Mouse (Mus musculus) kidney, embryonic 16.5 days (tissue): ENCODE measurements around the gene Chmp2b. TPM values are rescaled to one million over a fixed set of nuclear protein-coding genes. Genes with fewer than 3 reads are reported as not detected.

ENCODE experiments used
- ATAC-seq: fragments of 200-750 bp; cut with Nextera tagmentation; 2 replicates; pipeline ENCODE4 v1.8.0; 2017; ENCODE audit warnings: moderate TSS enrichment; ENCODE audit not compliant: low FRiP score, low TSS enrichment
- H3K27ac ChIP-seq: fragments of 300-500 bp; sonication (generic); 2 replicates; pipeline ENCODE4 v1.5.1; 2014; ENCODE audit warnings: low read length
- H3K27me3 ChIP-seq: fragments of 300-500 bp; sonication (generic); 2 replicates; pipeline ENCODE4 v1.6.1; 2014; ENCODE audit warnings: low read length, control low read depth, mixed read lengths; ENCODE audit not compliant: insufficient read depth
- H3K36me3 ChIP-seq: fragments of 300-500 bp; sonication (generic); 2 replicates; pipeline ENCODE4 v1.6.1; 2014; ENCODE audit warnings: low read length, control low read depth, mixed read lengths; ENCODE audit not compliant: insufficient read depth
- H3K4me1 ChIP-seq: fragments of 300-500 bp; sonication (generic); 2 replicates; pipeline ENCODE4 v1.6.1; 2014; ENCODE audit warnings: low read length, control low read depth, mixed read lengths; ENCODE audit not compliant: insufficient read depth
- H3K4me2 ChIP-seq: fragments of 300-500 bp; sonication (generic); replicated peaks from 2 replicates; pipeline ENCODE4 v1.6.1; 2014; ENCODE audit warnings: low read depth, low read length
- H3K4me3 ChIP-seq: fragments of 300-500 bp; sonication (generic); 2 replicates; pipeline ENCODE4 v1.5.1; 2014; ENCODE audit warnings: mild to moderate bottlenecking, low read length
- H3K9ac ChIP-seq: fragments of 300-500 bp; sonication (generic); replicated peaks from 2 replicates; pipeline ENCODE4 v1.6.1; 2014; ENCODE audit warnings: low read length
- H3K9me3 ChIP-seq: fragments of 300-500 bp; sonication (generic); 2 replicates; pipeline ENCODE4 v1.6.1; 2016; ENCODE audit warnings: low read length, control low read depth
- WGBS: fragments of 180-500 bp; shearing (Covaris S2); extraction: QIAGEN DNeasy Blood & Tissue Kit; methylation state at CpG from one replicate; pipeline ENCODE4 v1.1.7; 2014; 5-methylcytosine and 5-hydroxymethylcytosine counted together
- polyA plus RNA-seq: library from polyadenylated mRNA; unstranded; fragments of >200 nt; fragmentation: Nextera tagmentation; extraction: Ambion mirVana; gene quantifications from 2 replicates; pipeline ENCODE4 v1.2.1, GENCODE M21; 2015

Chmp2b gene
- polyA plus RNA-seq, 1 experiment from 2014 or later, result 96.6 TPM

DNA sequence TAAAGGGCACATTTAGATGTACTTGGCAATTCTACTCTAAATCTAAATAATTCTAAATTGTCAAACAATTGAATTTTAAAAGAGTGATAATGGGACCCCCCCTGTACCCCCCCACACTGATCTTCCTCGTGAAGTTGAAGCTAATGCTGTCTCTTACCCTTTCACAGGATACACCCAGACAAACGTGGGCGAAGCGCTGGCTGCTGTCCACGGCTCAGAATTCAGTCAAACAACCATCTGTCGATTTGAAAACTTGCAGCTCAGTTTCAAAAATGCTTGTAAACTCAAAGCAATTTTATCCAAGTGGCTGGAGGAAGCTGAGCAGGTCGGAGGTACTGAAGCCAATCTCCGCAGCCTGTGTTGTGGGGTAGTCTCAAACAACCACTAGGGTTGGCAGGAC, 30.9 kb downstream of the Chmp2b start:
- Histone ChIP-seq H3K9ac (no peak overlapping the region), H3K4me3 (no peak overlapping the region), H3K4me2 (no peak overlapping the region), H3K4me1 (no peaks in the 10 kb centered on the region), H3K9me3 (no peaks in the 10 kb centered on the region), H3K27me3 (no peaks in the 10 kb centered on the region), H3K27ac (no peak overlapping the region), H3K36me3 (no peaks in the 10 kb centered on the region)
- ATAC-seq, result no peak
- WGBS, result 70% methylated on average over 8 of the region's 8 CpGs

DNA sequence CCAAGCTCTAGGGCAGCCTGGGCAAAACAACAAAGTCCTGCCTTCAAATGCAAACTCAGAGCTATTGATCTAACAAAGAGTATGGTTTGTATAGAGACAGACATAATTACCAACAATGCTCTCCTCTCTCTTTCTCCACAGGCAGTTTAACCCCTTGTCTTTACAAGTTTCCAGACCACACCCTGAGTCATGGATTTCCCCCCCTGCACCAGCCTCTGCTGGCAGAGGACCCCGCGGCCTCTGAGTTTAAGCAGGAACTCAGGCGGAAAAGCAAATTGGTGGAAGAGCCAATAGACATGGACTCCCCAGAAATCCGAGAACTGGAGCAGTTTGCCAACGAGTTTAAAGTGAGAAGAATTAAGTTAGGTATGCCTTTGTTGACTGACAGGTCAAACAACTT, 32.9 kb downstream of the Chmp2b start:
- H3K9me3 ChIP-seq, result no peaks in the 10 kb centered on the region
- no peak overlapping the region for H3K4me3 ChIP-seq
- H3K36me3 ChIP-seq, result no peaks in the 10 kb centered on the region
- ATAC-seq, result peak; percentile 49; the same call in 1 of the 2 replicates
- no peaks in the 10 kb centered on the region for H3K4me1 ChIP-seq
- H3K9ac ChIP-seq, result no peak overlapping the region
- no peak overlapping the region for H3K4me2 ChIP-seq
- H3K27me3 ChIP-seq, result no peaks in the 10 kb centered on the region
- H3K27ac ChIP-seq, result no peak overlapping the region
- 10% methylated on average over 5 of the region's 5 CpGs for WGBS

DNA sequence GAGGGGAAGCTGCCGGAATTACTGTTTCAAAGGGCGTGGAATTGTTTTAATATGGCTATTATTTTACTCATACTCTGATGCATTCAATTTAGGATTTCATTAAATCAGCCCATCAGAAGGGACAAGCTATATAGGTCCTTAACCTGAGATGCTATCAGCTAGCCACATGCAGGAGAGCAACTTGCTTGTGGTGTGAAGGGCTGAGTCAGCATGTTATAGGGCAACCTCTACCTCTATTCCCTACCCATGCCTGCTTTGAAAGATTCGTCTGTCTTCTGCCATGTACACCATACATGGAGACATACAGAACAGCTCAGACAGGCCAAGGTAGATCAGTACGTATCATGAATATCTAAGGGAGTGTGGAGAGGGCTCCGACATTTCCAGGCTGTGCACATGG, 35.8 kb downstream of the Chmp2b start:
- no peak overlapping the region for H3K4me3 ChIP-seq
- H3K4me2 ChIP-seq, result no peak overlapping the region
- no peak overlapping the region for H3K9ac ChIP-seq
- H3K27me3 ChIP-seq, result no peaks in the 10 kb centered on the region
- H3K4me1 ChIP-seq, result no peaks in the 10 kb centered on the region
- no peak for ATAC-seq
- H3K27ac ChIP-seq, result no peak overlapping the region
- H3K36me3 ChIP-seq, result no peaks in the 10 kb centered on the region
- WGBS, result 81% methylated on average over 5 of the region's 5 CpGs
- H3K9me3 ChIP-seq, result no peaks in the 10 kb centered on the region

DNA sequence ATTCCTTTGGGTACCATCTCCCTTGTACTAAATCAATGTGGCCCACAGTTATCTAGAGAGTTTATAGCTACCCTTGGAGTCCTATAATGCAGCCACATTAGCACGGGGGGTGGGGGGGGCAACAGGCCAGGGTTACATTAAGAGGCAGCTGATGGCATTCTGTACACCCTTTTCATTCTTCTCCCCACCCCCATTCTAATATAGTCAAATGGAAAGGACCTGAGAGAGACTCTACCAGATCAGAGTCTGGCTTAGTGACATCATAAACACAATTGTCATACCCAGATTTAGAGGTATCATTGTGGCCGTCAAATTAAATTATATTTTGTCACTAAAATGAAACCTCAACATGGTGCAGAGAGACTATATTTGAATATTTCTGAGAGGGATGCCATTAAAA, 36.5 kb downstream of the Chmp2b start:
- H3K9me3 ChIP-seq, result no peaks in the 10 kb centered on the region
- 90% methylated on average over 2 of the region's 2 CpGs for WGBS

DNA sequence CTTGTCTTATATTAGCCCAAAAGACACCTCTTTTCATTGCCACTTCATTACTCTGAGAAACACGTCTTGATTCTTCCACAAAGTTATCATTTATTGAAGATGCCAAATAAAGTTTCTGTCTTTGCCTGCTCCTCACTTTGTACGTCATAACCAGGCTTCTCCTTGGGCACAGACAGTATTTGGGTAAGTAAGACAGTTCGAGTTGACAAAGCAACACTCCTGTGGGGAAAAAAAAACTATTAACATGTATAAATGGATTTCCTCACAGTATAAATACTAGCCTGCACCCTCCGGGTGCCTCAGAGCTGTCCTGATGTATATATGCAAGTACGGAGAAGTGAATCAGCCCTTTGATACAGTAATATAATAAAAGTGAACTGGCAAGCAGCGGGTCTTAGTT, 42.3 kb downstream of the Chmp2b start, which contains the start of gene Pou1f1:
TSS of gene Pou1f1 (plus strand) at position 301 of the 400 bp plus-strand sequence.
- no peaks in the 10 kb centered on the region for H3K4me1 ChIP-seq
- WGBS, result 86% methylated on average over 6 of the region's 6 CpGs
- H3K36me3 ChIP-seq, result no peaks in the 10 kb centered on the region
- H3K27ac ChIP-seq, result no peak within 1 kb of the TSS
- H3K4me3 ChIP-seq, result no peak within 1 kb of the TSS
- no peak for ATAC-seq
- H3K27me3 ChIP-seq, result no peaks in the 10 kb centered on the region
- no peak within 1 kb of the TSS for H3K4me2 ChIP-seq
- H3K9ac ChIP-seq, result no peak within 1 kb of the TSS
- H3K9me3 ChIP-seq, result no peaks in the 10 kb centered on the region

More for the DNA sequence above, 36.5 kb downstream of the Chmp2b start:
- no peak overlapping the region for H3K4me2 ChIP-seq
- H3K27me3 ChIP-seq, result no peaks in the 10 kb centered on the region
- H3K4me1 ChIP-seq, result no peaks in the 10 kb centered on the region
- H3K9ac ChIP-seq, result no peak overlapping the region
- H3K27ac ChIP-seq, result no peak overlapping the region
- ATAC-seq, result no peak
- no peak overlapping the region for H3K4me3 ChIP-seq
- H3K36me3 ChIP-seq, result no peaks in the 10 kb centered on the region

DNA sequence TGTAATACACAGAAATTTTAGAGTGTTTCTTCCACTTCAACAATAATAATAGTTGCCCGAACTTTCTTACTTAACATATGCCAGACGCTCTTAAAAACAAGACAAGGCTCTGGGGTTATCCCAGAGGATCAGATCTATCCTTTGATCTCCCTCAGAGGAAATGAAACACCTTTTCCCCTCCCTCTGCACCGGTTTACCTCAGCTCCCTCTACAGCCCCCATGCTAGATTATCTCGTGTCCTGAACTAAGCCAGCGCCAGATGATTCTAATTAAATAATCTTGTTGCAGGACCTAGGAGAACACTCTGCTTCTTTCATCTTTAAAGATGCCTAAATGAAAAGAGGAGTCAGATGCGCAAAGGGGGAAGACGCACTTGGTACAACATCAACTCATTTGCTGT, 48.3 kb downstream of the Chmp2b start:
- H3K4me2 ChIP-seq, result no peak overlapping the region
- H3K9ac ChIP-seq, result no peak overlapping the region
- no peak overlapping the region for H3K4me3 ChIP-seq
- WGBS, result 47% methylated on average over 7 of the region's 7 CpGs
- H3K4me1 ChIP-seq, result no peaks in the 10 kb centered on the region
- H3K27ac ChIP-seq, result no peak overlapping the region
- no peak for ATAC-seq
- no peaks in the 10 kb centered on the region for H3K27me3 ChIP-seq
- no peaks in the 10 kb centered on the region for H3K9me3 ChIP-seq
- H3K36me3 ChIP-seq, result no peaks in the 10 kb centered on the region

DNA sequence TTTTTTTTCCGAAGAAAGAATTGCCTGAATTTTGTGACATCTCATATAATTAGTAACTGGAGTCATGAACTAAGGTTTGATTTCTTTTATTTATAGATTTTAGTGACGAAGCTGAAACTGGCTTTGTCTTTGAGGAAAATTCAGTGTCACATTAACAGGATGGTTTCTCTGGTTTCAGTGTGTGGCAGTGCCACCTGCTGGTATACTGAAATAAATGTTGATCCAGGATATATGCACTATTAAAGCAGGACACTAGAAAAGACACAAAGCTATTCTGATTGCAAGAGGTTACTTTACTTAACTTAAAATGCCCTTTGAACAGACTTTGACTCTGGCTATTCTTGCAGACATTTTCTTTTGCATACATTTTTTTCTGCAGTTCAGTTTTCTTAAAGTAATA, 65.5 kb downstream of the Chmp2b start:
- Histone ChIP-seq H3K4me3 (no peak overlapping the region), H3K27me3 (no peaks in the 10 kb centered on the region), H3K9me3 (no peaks in the 10 kb centered on the region), H3K4me2 (no peak overlapping the region), H3K4me1 (no peaks in the 10 kb centered on the region), H3K27ac (no peak overlapping the region), H3K36me3 (no peaks in the 10 kb centered on the region), H3K9ac (no peak overlapping the region)
- ATAC-seq, result no peak
- 31% methylated on average over 2 of the region's 2 CpGs for WGBS

DNA sequence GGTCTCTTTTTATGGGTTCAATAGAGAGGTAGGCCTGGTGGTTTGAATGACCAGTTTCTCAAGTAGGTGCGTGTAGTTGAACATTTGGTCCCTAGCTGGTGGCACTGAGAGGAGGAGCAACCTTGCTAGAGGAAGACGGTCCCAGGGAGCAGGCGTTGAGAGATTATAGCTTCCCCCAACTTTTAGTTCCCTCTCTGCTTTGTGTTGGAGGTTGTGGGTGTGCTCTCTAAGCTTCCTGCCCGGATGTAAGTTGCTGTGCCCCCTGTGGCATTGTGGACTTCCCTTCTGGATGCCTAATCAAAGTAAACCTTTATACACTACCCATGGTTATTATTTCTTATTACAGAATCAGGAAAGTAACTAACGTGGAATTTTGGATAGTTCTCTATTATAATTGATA, 66.5 kb downstream of the Chmp2b start:
- ATAC-seq, result no peak
- H3K4me3 ChIP-seq, result no peak overlapping the region
- H3K9ac ChIP-seq, result no peak overlapping the region
- H3K36me3 ChIP-seq, result no peaks in the 10 kb centered on the region
- H3K4me2 ChIP-seq, result no peak overlapping the region
- 57% methylated on average over 5 of the region's 5 CpGs for WGBS
- no peaks in the 10 kb centered on the region for H3K9me3 ChIP-seq
- H3K27me3 ChIP-seq, result no peaks in the 10 kb centered on the region
- H3K4me1 ChIP-seq, result no peaks in the 10 kb centered on the region
- no peak overlapping the region for H3K27ac ChIP-seq

Other genes with a start within 250 kb of the Chmp2b start
- gene Pou1f1, start 42.2 kb downstream of the Chmp2b start, polyA plus RNA-seq, result not detected in 2 replicates